Mouse (Mus musculus) erythroblast, embryonic 14.5 days (primary cell): ENCODE measurements around the gene 1700024G13Rik. TPM values are rescaled to one million over a fixed set of nuclear protein-coding genes. Genes with fewer than 3 reads are reported as not detected.
"Not testable (repeated sequence)": the region's sequence is repeated elsewhere in the genome, so short reads cannot be mapped to it uniquely, and the experiment has no call there.

Experiments
- H3K27me3 ChIP-seq: 2 replicates; pipeline ENCODE4 v1.6.1; 2012; ENCODE audit warnings: inconsistent platforms; ENCODE audit not compliant: control insufficient read depth
- H3K36me3 ChIP-seq: 2 replicates; pipeline ENCODE4 v1.6.1; 2012; ENCODE audit warnings: mild to moderate bottlenecking, inconsistent platforms; ENCODE audit not compliant: control insufficient read depth
- H3K4me1 ChIP-seq: 2 replicates; pipeline ENCODE4 v1.6.1; 2012; ENCODE audit warnings: inconsistent platforms; ENCODE audit not compliant: control insufficient read depth
- H3K4me3 ChIP-seq: replicated peaks from 2 replicates; pipeline ENCODE3; 2012; ENCODE audit warnings: moderate library complexity, mild to moderate bottlenecking, inconsistent platforms
- H3K9me3 ChIP-seq: 2 replicates; pipeline ENCODE4 v1.6.1; 2012; ENCODE audit warnings: low read length, inconsistent platforms, mixed read lengths; ENCODE audit not compliant: control insufficient read depth
- GATA1 ChIP-seq: IDR thresholded peaks from 2 replicates; pipeline ENCODE4 v1.6.1; 2012; ENCODE audit warnings: low read length, inconsistent platforms, mixed read lengths
- TAL1 ChIP-seq: IDR thresholded peaks from 3 replicates; pipeline ENCODE4 v1.6.1; 2012; ENCODE audit warnings: low read length, inconsistent platforms, mixed read lengths
- polyA plus RNA-seq: library from polyadenylated mRNA; stranded (reverse); fragments of >175 nt; gene quantifications from 2 replicates; pipeline ENCODE4 v1.2.3, GENCODE M21; 2012

Gene 1700024G13Rik
- polyA plus RNA-seq, 1 experiment = not detected

DNA sequence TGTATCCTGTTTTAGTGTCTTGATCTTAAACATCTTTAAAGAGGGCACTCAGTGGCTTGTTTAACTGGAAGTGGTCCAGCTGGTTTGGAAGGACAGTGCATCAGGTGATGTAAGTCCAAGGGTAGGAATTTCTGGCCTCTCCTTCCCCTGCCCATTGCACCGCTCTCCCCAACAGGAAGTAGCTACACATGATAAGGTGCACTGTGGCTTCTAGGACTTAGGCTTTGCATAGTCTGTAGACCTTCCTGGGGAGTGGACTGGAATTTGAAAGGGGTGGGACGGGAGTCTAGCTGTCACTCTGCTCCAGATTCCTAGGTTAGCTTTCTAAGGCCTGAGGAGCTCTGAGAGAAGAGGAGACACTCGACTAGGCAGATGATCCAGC, 8.1 kb downstream of the 1700024G13Rik start:
- Histone ChIP-seq H3K9me3 (no peaks in the 10 kb centered on the region), H3K36me3 (no peaks in the 10 kb centered on the region), H3K4me1 (no peaks in the 10 kb centered on the region), H3K4me3 (no peak overlapping the region), H3K27me3 (peaks cover 29% of the 10 kb centered on the region)
- TF ChIP-seq TAL1 (no peak), GATA1 (no peak)

DNA sequence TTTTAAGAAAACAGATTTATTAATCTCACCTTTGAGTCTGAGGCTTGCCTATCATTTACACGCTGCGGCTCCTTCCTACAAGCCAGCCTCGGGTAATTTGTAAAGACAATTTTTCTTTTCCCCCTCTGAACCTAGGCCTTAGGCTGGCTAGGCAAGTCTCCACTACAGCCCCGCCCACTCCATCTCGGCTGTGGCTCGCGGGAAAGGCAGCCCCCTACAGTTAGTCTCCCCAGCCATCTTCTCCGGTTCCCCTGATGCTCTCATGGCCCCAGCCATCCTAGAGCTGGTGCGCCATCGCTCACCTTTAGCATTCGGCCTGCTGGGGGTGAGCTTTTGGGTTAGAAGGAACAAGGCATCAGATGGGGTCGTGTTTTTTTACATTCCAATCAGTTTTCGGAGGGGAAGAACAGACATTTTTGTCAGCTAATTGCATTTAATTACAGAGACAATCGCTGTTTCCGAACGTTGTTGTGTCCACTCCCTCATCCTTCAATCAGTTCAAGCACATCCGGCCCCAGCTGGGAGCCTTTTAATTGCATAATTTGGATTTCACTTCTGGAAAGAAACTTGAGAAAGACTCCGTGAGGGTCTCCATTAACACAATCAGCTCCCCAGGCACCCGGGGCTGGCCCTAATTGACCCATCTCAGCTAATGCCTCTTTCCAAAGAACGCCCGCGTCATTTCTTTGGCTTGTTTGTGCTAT, 8.6 kb downstream of the 1700024G13Rik start:
- H3K4me3 ChIP-seq = no peak overlapping the region
- no peak for TF ChIP-seq GATA1
- TF ChIP-seq TAL1 = no peak
- no peaks in the 10 kb centered on the region for H3K36me3 ChIP-seq
- H3K27me3 ChIP-seq = peaks cover 29% of the 10 kb centered on the region
- no peaks in the 10 kb centered on the region for H3K4me1 ChIP-seq
- no peaks in the 10 kb centered on the region for H3K9me3 ChIP-seq

DNA sequence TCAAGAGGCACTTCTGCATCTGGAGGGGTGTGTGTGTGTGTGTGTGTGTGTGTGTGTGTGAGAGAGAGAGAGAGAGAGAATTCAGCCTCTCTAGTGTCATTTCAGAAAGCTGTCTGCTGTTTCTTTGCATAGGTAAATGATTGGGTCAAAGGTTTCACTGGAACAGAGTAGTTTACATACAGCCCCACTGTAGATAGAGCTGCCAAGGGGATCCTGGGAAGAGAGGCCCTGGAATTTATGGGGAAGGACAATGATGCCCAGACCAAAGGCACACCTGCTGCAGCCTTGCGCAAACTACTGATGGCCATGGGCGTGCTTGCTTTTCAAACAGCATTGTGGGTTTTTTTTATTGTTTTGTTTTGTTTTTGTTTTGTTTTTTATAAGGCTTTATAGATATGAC, 15.7 kb downstream of the 1700024G13Rik start:
- Histone ChIP-seq H3K36me3 (no peaks in the 10 kb centered on the region), H3K9me3 (no peaks in the 10 kb centered on the region), H3K4me3 (no peak overlapping the region), H3K27me3 (no peaks in the 10 kb centered on the region), H3K4me1 (no peaks in the 10 kb centered on the region)
- TF ChIP-seq TAL1 (no peak), GATA1 (no peak)

DNA sequence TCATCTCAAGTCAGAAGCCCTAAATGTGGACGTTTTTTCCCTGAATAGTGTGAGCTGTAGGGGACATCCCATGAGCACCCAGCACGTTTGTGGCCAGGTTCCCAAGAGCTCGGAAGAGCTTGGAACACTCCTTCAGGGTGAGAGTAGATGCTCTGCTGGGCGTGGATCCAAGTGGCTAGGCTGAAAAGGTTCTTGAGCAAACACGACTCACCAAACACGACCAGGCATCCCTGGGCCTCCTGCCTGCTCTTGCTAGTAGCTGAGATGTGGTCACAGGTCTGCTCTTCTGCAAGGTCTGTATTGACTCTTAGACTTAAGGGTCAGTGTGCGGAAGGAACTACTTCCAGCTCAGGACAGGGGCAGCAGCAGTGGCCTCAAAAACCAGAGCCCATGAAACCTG, 18.4 kb downstream of the 1700024G13Rik start:
- Histone ChIP-seq H3K36me3 (no peaks in the 10 kb centered on the region), H3K4me3 (no peak overlapping the region), H3K4me1 (no peaks in the 10 kb centered on the region), H3K27me3 (no peaks in the 10 kb centered on the region), H3K9me3 (no peaks in the 10 kb centered on the region)
- TF ChIP-seq GATA1 (no peak), TAL1 (no peak)

DNA sequence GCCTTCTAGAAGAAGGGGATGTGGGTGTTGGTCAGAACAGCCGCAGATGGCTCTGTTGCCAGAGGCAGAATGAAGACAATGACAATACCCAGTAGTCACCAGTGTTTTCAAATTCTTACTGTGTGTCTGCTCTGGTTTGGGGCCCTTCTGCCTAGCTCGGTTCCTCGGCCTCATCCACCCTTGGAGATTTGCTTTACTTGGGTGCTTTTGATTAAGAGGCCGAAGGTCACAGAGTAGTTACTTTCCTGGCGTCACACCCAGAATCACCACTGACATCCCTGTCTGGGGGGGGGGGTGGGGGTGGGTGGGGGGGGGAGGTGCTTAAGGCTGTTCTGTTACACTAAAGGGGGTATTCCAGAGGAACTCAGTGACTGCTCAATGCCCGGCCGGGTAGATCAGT, 23.8 kb downstream of the 1700024G13Rik start:
- H3K36me3 ChIP-seq = no peaks in the 10 kb centered on the region
- no peaks in the 10 kb centered on the region for H3K9me3 ChIP-seq
- no peak overlapping the region for H3K4me3 ChIP-seq
- no peak for TF ChIP-seq TAL1
- no peaks in the 10 kb centered on the region for H3K4me1 ChIP-seq
- no peaks in the 10 kb centered on the region for H3K27me3 ChIP-seq

DNA sequence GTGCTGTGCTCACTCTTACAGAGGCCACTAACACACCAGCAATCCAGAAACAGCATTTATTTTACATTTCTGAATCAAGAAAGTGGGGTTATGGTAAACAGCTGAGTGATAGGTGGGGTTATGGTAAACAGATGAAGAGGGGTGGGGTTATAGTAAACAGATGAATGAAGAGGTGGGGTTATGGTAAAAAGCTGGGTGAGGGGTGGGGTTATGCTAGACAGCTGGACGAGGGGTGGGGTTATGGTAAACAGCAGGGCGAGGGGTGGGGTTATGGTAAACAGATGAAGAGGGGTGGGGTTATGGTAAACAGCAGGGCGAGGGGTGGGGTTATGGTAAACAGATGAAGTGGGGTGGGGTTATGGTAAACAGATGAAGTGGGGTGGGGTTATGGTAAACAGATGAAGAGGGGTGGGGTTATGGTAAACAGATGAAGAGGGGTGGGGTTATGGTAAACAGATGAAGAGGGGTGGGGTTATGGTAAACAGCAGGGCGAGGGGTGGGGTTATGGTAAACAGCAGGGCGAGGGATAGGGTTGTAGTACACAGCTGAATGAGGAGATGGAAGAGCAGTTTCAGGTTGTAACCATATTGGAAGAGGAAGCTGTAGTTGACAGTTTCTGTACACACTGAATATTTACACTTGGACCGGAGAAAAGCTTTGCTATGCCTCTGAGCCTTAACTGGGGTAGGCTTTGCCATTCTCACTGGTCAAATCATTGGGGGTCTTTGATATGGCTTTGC, 36.8 kb downstream of the 1700024G13Rik start:
- not testable (repeated sequence) for H3K4me1 ChIP-seq, H3K27me3 ChIP-seq, H3K9me3 ChIP-seq, H3K36me3 ChIP-seq, H3K4me3 ChIP-seq

DNA sequence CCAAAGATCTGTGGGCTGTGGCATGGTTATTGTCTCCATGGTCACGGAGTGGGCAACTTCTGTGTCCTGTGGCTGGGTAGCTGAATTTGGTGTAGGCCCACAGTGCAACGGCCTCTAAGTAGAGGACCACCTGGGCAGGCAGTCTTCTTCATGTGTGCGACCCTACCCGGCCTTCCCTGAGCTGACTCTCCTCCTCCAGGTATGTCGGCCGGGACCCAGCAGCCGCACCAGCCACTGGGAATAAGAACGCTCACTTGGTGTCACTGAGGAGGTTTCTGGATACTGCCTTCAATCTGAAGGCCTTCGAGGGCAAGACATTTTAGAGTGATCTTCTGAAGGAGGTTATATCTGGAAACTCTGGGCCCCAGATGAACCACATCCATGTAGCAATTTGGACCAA, 40.9 kb downstream of the 1700024G13Rik start:
- Histone ChIP-seq H3K36me3 (no peaks in the 10 kb centered on the region), H3K4me3 (no peak overlapping the region), H3K9me3 (no peaks in the 10 kb centered on the region), H3K27me3 (no peaks in the 10 kb centered on the region), H3K4me1 (no peaks in the 10 kb centered on the region)
- no peak for TF ChIP-seq GATA1
- TF ChIP-seq TAL1 = no peak

DNA sequence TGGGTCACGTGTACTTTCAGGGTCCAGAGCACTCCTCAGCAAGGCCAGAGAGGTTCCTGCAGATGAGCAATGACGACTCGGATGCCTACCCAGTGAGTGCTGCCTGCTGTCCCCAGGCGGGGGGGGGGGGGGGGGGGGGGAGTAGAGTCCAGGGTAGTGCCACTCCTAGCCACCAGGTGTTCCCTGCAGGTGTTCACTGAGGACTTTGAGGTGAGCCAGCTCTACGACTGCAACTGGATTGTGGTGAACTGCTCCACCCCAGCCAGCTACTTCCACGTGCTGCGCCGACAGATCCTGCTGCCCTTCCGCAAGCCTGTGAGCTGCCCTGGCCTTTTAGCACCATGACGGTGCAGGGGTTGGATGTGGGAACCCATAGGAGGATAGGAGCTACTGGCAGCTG, 43.5 kb downstream of the 1700024G13Rik start:
- H3K4me1 ChIP-seq = no peaks in the 10 kb centered on the region
- no peaks in the 10 kb centered on the region for H3K9me3 ChIP-seq
- no peaks in the 10 kb centered on the region for H3K27me3 ChIP-seq
- H3K4me3 ChIP-seq = no peak overlapping the region
- TF ChIP-seq TAL1 (no peak), GATA1 (no peak)
- no peaks in the 10 kb centered on the region for H3K36me3 ChIP-seq

DNA sequence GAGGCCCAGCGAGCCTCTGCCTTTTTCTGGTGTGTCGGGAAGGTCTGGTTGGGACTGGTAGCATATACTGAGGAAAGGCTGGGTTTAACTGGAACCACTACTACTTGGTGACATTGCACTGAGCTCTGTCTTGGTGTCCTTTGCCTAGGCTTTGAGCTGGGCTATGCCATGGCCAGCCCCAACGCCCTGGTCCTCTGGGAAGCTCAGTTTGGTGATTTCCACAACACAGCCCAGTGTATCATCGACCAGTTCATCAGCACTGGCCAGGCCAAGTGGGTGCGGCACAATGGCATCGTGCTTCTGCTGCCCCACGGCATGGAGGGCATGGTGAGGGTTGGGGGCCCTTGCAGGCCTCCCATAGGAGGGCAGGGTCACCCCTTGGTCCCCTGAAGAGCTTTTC, 44.0 kb downstream of the 1700024G13Rik start:
- no peak overlapping the region for H3K4me3 ChIP-seq
- no peaks in the 10 kb centered on the region for H3K9me3 ChIP-seq
- TF ChIP-seq GATA1 (no peak), TAL1 (no peak)
- no peaks in the 10 kb centered on the region for H3K36me3 ChIP-seq
- H3K27me3 ChIP-seq = no peaks in the 10 kb centered on the region
- H3K4me1 ChIP-seq = no peaks in the 10 kb centered on the region
